Mouse (Mus musculus): ENCODE data around the gene Lgi4.

The Lgi4 gene

DNA sequence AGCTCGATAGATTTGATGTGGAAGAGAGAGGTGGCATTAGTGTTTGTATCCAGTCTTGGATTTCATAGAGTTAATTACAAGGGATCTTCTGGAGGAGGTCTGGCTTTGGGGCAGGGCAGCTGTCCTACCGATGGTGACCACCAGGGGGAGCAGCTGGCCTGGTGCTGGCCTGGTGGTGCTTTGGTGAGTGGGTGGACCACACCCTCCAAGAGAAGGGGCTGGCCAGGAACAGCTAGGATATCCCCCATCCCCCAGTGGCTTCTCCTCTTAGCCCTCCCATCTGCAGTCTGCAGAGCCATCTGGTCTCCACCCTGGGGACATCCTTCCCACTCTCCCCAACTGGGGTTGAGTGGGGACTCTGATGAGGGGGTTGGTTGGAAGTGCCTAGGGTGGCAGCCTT, at the start of gene Lgi4:
Gene Lgi4 (plus strand): TSS at position 235 of the 400 bp plus-strand sequence.
- peak; percentile 74 for DNase-seq (ENCODE audit: low read depth, low spot score)

DNA sequence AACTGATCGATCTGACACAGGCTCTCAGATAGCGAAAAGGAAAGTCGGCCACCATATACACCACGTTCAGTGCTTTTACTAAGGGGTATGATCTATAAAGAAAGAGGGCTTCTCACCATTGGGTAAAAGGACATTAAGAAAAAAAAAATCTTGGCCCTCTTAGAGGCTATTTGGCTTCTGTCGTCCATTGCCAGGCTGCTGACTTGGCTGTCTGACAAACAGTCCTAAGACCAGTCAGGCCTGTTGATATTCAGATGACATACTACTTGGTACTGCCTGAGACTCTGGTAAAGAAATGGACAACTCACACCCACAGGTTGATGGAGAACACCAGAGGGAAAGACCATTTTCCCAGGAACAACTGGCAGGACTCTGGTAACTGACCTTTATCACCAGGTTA, 46.2 kb upstream of the Lgi4 start:
- DNase-seq (ENCODE audit: low read depth, low spot score): no peak

DNA sequence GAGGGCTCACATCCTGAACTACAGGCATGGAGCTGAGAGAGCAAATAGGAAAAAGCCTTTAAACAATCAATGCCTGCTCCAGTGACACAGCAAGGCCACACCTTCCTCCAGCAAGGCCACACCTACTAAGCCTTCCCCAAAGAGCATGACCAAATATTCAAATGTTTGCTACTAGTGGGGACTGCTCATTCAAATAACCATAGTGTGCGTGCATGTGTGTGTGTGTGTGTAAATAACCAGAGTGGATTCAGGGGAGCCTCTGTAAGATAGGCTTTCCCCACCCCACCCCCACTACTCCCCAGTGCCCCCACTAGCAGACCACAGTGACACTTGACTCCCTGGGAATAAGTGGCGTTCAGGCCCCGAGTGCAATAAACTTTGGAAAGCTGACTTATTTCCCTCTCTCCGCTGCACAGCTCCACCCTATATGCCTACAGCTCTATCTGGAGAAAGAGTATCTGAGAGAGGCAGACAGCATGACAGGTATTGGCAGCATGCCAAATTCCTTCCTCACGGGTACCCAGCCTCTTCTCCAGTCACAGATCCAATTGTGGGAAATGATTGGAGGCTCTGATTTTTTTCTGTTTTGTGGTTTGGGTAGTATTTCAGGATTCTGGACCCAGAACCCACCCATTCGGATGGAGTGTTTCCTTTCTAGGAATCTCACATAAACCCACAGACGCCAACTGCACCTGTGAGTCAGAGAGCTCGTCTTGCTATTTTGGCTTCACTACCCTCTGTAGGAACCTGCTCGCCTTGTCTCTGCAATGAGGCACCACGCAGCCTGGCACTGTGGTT, 41.8 kb upstream of the Lgi4 start:
- no peak for DNase-seq (ENCODE audit: low read depth, low spot score)

DNA sequence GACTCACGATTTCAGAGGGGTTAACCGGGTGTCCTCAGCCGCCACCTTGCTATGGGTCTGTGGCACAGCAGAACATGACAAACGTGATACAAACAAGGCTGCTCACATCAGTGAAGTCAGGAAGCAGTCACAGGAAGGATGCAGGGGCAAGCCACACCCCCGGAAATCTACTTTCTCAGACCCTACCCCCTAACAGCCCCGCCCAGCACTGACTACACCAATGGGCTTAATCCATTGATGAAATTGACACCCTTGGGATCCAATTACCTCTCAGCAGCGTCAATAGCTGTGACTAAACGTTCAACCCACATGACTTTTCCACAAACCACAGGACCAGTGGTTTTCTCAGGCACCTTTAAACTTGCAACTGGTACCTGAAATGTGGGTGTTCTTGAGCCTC, 30.5 kb upstream of the Lgi4 start:
- peak; percentile 94 for DNase-seq (ENCODE audit: low read depth, low spot score)

DNA sequence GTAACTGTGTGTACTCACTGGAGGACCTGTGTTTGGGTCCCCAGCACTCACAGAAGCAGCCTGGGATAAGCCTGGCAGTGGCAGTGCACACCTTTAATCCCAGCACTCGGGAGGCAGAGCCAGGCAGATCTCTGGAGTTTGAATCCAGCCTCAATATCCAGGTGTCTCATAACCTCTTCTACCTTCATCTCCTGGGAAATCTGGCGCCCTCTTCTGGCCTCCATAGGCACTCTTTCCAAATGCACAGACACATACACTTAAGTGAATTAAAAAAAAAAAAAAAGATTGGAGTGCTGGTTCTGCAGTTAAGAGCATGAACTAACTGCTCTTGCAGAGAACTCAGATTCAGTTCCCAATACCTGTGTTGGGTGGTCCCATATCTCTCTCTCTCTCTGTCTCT, 28.4 kb upstream of the Lgi4 start:
- peak; percentile 91 for DNase-seq (ENCODE audit: low read depth, low spot score)

DNA sequence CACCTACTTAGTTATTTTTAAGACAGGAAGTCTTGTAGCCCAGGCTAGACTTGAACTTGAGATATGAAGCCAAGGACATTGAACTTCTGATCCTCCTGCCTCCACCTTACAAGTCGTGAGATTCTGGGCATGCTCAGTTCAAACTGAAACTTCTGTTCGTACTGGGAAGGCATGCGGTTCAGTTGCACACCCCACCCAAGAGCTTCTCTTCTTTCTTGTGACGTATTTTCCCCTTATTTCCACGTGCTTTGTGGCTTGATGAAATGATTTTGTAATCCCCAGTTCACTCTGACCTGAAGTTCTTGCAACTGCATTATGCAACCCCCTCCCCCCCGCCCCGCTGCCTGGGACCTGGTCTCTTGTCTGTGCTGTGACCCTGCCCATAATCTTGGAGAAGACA, 27.4 kb upstream of the Lgi4 start:
- no peak for DNase-seq (ENCODE audit: low read depth, low spot score)

DNA sequence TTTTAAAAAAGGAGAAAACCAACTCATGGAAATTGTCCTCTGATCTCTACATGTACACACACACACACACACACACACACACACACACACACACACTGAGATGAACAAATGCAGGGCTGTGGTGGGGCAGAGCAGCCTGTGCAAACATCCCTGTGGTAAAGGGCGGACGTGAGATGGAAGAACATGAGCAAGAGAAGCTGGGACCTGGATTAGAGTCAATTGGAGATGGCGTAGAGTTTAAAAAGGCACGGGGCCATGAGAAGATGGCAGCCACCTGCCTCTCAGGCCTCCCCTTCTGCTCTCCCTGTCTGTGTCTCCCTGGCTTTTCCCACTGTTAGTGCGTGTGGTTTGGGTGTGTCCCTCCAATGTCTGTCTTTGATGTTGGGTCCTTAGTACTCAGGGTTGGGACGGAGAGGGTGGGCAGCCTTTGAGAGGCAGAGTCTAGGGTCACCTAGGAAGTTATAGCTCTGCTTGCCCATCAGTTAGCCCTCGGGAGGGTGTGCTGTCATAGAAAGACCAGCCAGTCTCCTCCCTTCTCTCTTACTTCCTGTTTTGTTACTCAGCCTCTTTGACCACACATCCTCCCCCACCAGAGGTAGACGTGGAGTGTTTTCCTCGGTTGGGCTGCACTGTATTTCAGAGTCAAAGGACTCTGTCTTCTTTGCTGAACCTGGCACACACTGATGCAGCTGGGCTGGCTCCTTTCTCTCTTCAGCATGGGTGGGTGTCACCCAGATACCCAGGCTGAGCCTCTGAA, 25.6 kb upstream of the Lgi4 start:
- DNase-seq (ENCODE audit: low read depth, low spot score): no peak

DNA sequence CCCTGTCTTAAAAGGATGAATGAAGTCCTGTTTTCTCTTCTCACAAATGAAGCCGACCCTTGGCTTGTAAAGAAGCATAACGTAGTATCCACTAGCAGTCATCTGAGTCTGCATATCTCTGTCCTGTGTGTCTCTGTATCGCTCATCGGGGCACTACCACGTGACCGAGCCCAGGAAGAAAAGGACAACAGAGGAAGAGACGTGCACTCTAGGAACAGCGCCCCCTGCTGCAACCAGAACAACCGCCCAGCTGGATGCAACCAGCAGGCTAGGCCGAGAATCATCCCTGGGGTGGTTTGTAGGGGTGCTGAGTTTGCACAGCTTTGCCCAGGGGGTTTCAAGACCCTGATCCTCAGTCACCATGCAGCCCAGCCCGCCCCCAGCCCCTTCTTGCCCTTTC, 24.4 kb upstream of the Lgi4 start:
- DNase-seq (ENCODE audit: low read depth, low spot score): peak; percentile 76

DNA sequence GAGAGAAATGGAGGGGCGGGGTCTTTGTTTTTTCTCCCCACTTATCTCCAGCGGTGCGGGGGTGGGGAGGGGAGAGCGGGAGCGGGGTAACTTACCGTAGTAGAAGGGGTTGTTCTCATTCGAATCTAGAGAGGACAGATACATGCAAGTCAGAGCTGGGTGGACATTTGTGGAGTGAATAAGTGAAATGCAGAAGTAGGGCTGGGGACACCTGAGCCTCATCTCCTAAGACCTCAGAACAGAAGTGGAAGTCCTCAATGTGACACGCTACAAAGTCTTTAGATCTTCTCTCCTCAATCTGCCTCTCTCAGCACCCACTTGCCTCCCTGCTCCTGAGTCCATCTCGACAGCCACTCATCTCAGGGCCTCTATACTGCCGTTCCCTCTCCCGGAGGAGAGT, 23.9 kb upstream of the Lgi4 start:
- DNase-seq (ENCODE audit: low read depth, low spot score): no peak

DNA sequence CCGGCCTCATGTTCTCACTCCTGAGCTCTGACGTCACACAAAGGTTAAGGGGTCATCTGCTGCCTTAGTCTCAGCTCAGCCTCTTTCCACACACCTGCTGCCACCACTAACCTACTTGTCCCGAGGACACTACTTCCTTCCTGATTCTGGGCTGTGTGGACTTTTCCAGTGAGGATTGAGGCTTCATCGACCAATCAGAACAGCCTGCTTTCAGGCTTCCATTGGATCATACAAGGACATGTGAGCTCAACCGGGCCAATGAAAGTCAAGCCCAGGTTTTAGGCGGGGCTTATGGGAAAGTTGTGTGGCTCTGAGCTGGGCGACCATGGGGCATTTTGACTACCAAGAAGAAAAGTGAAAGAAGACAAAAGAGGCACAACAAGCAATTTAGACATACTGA, 22.2 kb upstream of the Lgi4 start:
- peak; percentile 83 for DNase-seq (ENCODE audit: low read depth, low spot score)

DNA sequence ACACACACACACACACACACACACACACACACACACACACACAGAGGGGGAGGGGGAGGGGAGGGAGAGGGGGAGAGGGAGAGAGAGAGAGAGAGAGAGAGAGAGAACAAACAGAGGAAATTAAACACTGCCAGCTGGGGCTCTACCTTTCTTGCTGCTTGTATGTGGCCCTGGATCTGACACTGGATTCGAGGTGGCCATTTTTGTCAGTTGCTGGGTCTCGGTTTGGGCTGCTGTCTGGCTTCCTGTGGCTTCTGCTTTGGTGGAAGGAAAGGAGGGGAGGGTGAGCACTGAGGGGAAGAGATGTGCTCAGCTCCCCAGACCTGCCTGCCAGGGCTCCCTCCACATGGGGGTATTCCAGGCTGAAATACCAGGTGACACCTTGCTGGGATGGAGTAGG, 21.5 kb upstream of the Lgi4 start:
- DNase-seq (ENCODE audit: low read depth, low spot score): no peak

DNA sequence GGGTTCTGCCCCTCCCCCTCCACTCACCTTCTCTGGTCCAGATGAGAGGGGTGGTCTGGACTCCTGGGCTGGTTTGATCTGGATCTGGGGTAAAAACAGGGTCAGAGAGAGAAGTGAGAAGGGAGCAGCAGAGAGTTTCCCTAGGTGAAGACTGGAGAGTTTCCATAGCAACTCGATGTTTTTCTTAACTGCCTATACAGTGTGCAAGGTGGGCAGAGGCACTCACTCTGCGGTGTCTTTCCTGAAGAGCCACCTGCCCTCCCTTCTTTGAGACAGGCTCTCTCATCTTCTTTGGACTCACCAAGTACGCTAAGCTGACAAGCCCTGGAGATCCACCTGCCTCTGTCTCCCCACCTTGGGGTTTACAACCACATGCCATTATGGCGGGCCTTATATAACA, 20.1 kb upstream of the Lgi4 start:
- DNase-seq (ENCODE audit: low read depth, low spot score): peak; percentile 40

DNA sequence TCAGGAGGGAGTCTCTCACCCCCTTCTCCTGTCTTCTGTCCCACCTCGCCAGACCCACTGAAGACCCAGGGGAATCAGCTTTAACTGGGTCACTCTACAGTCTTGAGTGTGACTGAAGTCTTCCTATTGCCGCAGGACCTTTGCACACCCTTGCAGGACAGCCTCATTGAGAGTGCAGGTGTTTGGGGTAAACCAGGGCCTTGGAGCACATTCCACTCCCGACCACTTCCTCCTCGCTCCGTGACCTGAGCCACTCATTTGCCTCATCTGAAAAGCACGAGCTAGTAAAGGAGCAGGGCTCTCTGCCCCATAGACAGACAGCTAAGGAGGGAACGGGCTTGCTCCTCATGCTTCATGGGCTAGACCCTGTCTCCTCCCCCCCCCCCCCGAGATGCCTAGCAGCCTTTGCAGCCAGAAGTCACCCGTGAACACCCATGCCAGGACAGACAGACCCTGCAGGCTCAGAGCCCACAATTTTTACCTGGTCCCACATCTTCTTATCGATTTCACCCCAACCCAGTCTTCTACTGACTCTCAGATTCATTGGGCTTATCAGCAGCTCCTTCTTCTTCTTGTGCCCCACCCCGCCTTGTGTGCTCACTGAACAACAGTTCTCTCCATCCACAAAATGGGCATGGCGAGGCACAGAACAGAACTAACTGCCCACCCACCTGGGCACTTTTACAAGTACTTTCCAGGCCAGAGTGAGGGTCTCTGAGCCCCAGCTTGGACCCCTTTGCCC, 18.7 kb upstream of the Lgi4 start:
- no peak for DNase-seq (ENCODE audit: low read depth, low spot score)

DNA sequence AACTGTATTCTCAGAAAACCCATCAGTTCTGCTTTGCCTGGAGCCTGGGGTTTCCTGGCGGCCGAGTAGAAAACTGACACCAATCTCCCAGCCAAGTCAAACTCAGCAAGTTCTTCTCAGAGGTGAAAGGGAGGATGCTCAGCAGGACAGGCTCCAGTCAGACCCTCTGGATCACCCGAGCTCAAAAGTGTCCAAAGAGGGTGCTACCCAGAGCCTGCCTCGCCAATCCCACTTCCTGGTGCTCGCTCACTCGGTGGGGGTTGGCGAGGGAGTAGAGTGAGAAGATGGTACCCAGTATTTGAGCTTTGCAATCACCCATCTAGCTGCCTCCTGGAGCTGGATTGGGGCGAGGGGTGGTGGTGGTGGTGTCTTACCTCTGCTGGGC, 18.1 kb upstream of the Lgi4 start:
- no peak for DNase-seq (ENCODE audit: low read depth, low spot score)

DNA sequence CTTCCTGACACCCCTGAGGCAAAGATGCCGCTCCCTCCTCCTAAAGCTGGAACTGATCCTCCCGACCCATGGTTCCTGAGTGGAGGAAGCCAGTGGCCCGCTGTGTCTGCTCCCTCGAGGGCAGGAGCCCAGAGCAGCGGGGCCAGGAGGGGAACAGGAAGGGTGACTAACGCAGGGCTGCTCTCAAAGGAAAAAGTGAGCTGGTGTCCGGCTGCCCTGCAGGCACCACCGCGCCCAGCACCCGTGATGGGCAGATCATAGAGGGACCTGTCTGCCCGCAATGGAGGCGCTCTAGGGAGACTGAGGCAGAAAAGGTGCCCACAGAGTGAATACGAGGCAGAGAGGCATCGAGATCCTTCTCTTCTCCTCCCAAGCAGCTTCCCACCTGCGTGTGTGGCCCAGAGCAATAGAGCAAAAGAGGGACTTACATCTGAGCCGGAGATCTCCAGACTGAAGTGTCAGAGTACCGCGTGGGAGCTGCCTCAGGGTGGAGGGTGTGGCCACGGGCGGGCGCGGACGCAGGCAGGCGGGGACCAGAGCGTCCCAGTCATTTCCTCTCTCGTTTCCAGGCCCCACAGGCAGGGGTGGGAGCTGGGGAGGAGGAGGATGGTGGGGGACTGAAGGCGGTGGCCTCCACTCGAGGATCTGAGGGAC, 17.4 kb upstream of the Lgi4 start:
- DNase-seq (ENCODE audit: low read depth, low spot score): peak; percentile 18

DNA sequence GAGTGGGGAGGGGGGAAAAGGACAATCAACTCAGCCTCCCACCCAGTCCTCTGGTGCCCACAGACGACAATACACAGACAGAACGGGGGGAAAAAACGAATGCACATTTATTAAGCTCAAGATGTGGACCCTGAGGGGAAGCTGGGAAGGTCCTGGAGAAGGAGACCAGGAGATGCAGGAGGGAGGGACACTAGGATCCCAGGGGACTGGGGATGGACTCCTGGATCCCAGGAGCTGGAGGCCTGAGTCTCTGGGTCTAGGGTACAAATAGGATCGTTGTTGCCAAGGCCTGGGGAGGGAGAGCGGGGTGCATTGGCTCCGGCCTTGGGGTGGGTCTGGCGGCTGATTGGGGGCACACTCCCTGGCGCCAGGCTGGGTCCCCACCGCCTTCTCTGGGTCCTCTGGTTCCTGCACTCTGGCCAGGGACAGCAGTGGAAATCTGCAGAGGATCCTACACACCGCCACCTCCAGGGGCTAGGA, 16.7 kb upstream of the Lgi4 start, which contains the start of gene Fxyd5:
Gene Fxyd5 (minus strand): TSS at position 51 of the 480 bp plus-strand sequence.
- DNase-seq (ENCODE audit: low read depth, low spot score): no peak

DNA sequence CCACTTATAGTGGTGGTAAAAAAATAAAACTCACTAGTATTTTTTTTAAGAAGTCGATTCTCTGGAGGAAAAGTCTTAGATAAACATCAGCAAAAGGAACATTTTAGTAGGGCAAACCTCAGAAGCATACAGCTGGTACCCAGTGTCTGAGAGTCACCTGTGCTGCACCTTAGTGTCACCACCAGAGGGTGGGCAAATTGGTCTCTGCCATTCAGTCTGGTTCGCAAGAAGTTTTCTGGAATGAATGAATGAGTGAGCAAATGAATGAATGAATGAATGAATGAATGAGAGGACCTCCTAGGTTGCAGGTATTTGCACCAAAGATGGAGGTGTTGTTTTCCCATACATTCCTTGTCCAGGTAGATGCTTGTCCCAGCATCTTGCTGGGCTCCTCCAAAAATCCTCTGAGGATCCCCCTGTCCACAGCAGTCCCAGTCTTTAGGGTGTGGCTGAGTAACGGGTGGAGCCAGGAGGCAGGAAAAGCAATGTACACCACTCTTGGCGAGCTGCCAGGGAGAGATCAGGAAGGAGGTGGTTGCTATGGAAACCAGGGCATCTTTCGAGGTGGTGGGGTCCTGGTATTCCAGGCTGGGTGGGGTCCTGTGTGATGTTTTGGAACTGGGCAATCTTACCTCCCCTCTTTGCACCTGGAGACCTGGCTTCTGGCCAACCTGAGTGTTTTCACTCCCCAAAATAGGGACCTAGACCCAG, 9.9 kb upstream of the Lgi4 start:
- peak; percentile 61 for DNase-seq (ENCODE audit: low read depth, low spot score)

DNA sequence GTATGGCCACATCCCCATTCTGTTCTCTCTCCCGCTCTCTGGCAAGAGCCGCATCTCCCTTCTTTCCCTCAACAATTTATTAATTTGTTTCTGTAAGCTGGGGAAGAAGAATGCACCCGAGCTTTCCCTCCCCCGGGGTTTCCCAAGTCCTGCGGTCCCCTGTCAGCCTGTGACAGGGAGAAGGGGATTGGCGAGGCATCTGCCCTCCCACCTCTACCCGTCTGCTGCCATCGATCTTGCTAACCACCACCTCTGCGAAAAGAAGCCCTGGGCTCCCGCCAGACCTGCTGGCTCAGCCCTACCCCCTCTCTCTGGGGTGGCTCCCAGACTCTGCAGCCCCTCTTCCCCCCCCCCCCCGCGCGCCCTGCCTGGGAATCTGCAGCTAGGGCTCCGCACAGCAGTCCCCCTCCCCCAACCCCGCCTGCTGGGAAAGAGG, 9.3 kb upstream of the Lgi4 start:
- no peak for DNase-seq (ENCODE audit: low read depth, low spot score)

DNA sequence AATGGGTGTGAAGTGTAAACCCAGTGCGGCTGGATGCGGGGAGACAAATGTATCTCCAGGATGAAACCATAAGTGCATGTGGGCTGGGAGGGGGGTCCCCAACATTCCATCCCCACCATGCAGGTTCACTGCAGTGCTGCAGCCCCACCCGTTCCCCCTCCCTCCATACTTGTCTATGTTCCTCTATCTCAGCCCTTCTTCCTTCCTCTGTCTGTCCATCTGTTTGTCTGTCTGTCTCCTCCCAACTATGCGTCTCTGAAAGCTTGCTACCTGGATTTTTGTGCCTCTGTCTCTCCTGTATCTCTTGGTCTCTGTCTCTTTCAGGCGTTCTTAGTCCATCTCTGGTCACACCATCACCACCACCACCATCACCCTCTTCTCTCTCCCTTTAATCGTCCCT, 8.7 kb upstream of the Lgi4 start:
- DNase-seq (ENCODE audit: low read depth, low spot score): no peak

DNA sequence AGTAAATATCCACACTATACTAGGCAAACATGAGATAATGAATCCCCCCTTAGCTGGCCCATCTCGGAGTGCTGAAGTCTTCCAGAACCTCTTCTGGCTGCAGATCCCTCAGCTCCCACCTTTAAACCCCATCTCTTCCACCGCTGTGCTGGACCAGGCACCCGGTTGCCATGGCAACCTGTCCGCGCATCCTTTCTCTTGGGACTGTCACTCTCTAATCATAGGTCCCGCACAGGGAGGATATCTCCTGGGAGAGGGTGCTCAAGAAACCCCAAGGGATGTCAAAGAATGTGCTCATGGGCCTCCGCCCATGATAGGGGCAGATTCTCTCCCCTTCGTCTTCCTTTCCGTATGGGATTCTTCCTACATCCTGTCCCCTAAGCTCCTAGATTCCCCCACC, 8.2 kb upstream of the Lgi4 start:
- DNase-seq (ENCODE audit: low read depth, low spot score): peak; percentile 51
